Mouse (Mus musculus) WW6 (cell line): ENCODE results near the gene Prss22.
A peak's percentile ranks its signal among the peaks of the same experiment; 100 is the strongest.
"Not testable (repeated sequence)": the region's sequence is repeated elsewhere in the genome, so short reads cannot be mapped to it uniquely, and the experiment has no call there.

Experiments used
- DNase-seq: peaks from one replicate; pipeline ENCODE4 v3.0.0-alpha.2; 2013; ENCODE audit warnings: low read depth, low spot score

Gene Prss22

DNA sequence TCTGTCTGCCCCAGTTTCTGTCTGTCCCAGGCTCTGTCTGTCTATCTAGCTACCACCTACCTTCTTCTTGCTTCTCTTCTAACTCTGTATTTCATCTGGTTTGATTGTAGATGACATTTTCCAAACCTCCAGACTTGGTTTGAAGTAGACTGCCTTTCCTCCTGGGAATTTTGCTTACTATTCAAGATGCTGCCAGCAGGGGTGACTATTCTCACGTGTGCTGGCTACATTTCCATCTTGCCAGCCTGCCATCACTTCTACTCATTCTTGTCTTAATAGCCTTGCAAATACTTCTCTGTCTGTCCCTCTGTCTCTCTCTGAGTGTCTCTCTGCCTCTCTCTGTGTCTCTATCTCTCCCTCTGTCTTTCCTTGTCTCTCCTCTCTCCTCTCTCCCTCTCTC, 2.5 kb downstream of the Prss22 start:
- DNase-seq, result no peak

DNA sequence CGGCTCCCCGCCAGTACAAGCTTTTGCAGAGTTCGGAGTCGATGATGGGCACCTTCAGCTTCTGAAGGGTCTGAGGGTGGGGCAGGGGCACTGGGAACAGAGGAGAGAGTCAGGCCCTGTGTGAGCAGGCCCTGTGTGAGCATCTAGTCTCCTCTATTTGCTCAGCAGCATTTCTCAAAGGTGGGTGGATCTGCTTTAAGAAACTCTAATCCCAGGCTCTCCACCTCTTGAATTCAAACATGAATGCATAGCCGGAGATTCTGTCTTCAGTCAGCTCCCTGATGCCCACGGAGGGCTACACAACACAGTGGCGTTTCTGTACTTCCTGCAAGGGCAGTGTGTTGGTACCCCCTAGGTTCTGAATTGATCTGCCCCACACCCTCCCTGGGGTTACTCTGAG, 3.2 kb downstream of the Prss22 start:
- no peak for DNase-seq

DNA sequence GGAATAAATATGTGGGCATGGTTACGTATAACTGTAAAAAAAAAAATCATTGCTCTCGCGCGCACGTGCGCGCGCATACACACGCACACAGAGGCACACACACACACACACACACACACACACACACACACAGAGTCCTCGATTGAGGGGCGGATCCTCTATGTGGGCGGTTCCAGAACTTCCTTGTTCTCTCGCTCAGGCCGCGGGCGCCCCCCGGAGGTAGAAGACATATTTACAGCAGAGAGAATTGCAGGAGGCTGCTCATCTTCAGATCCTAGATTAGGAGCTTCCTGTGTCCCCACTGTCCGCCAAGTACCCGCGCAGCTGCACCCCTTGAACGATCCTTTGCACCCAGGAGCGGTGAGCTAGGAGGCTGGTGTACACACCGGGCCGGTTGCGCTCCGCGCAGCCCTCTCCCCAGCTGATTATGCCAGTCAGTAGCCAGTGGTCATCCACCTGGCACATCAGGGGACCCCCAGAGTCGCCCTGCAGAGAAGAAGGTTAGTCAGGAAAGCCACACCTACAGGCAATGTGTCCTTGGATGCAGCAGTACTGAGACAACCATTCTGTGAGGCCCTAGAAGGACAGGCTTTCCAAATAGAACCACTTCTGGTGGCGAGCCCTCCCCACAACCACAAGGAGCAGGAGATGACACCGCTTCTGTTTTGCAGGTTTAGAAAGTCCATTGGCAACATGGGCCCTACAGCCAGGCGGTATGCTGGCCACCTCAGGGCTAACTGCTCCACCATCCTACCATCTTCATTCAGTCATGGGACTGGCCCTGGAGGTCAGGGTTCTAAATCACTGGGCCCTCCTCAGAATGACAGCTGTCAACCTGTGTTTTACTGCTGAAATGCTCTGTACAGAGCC, 4.1 kb downstream of the Prss22 start:
- peak; percentile 79 for DNase-seq

DNA sequence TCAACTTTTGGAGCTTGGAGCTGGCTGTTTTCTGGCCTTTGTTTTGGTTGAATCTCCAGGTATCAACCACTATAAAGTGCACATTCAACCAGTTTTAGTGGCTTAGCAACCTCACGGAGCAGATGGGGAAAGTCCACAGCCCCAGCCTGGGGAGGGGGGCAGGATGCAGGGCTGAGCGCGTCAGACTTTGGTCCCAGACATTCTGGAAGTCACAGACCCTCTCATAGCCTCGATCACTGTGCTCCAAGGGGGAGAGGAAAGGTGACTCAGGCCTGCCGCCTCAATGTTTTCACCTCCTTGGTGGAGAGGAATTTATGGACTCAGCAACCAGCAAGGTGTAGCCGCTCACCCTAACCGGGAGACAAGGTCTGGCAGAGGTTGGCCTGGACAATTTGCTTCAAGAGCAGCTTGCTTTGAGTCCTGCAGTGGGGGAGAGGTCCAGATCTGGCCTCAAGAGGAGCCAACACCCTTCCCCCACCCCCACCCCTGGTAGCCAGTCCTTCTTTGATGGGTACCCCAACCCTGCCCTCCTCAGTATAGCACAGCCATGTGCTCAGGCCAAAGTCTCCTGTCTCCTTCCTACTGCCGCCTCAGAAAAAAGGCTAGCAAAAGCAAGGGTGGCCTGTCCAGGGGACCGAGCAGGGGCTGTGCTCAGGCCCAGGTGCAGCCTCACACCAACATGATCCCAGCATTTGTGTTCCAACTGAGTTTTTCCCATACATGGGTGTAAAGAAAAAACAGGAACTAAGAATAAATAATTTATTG, 4.9 kb downstream of the Prss22 start:
- DNase-seq, result no peak

GRCm38 (mm10) chr17:23989802-23990201, 8.1 kb downstream of the Prss22 start:
- no peak for DNase-seq

DNA sequence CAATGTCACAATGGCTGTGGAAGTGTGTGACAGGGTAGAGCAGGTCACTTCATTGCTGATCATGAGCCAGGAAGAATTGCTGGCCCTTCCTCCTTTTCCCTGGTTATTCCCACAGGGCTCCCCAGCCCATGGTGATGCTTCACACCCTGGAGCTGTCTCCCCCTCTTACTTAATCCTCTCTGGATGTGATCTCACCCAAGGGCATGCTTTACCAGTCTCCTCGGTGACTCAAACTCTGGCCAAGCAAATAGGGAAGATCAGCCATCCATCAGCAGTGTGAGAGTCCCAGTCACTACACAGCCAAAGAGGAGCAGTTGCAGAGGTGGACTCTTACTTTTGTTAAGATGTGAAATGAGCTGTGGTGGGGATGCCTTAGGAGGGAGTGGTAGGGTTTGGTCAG, 12.9 kb downstream of the Prss22 start:
- no peak for DNase-seq

GRCm38 (mm10) chr17:23982912-23983311, 15.0 kb downstream of the Prss22 start:
- DNase-seq, result no peak

- no peak for DNase-seq
Measured at GRCm38 (mm10) chr17:23980297-23980909, 17.5 kb downstream of the Prss22 start, which contains the start of gene Prss30. Gene Prss30 (minus strand): TSS chr17:23980566.

DNA sequence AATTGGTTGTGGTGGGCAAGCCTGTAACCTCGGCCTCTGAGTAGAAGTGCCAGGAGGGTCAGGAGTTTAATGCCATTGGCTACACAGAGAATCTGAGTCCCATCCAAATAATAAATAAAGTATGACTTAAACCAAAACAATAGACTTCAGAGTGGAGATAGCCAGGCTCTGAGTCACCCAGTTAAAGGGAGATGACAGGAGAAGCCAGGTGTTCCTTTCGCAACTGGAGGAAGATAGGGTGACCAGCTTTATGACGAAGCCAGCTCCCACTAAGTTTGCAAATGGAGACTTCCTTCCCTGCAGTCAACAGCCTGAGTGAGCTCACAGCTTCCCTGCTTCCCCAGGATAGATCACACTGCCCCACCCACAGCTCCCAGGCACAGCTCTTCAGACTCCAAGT, 18.4 kb downstream of the Prss22 start:
- DNase-seq, result no peak

DNA sequence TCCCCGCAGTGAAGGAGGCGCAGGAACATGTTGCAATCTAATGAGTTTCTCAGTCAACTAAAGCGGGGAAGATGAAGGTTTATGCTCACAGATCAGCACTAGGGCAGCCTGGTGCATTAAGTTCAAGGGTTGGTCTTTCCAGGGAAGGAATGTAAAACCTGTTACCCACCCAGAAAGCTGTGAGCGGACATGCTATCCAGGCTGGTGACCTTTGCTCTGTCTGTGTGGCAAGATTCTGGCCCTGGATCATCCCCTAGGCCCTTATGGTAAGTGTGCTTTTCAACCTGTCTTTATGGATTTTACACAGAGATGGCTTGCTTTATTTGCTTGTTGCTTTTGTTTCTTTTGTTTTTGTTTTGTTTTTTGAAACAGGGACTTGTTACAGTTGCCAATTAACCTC, 21.2 kb downstream of the Prss22 start:
- DNase-seq, result no peak

DNA sequence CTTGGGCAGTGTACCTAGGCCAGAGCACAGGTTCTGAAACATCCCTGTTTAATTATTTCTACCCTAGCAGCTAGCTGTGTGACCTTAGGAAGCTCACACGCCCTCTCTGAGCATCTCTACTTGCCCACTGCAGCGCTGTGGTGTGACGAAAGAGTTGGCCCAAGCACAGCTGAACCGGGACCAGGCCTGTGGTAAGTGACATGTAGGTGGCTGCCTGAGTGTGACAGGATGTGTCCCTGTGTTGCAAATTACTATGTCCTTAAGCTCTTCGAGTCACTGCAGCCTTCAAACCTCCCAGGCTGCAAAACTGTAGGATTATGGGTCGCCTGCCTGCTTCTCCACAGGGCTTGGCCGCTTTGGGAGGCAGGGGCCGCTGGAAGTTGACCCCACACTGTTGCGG, 26.6 kb downstream of the Prss22 start:
- no peak for DNase-seq

GRCm38 (mm10) chr17:23969231-23969630, 28.7 kb downstream of the Prss22 start:
- DNase-seq, result no peak

DNA sequence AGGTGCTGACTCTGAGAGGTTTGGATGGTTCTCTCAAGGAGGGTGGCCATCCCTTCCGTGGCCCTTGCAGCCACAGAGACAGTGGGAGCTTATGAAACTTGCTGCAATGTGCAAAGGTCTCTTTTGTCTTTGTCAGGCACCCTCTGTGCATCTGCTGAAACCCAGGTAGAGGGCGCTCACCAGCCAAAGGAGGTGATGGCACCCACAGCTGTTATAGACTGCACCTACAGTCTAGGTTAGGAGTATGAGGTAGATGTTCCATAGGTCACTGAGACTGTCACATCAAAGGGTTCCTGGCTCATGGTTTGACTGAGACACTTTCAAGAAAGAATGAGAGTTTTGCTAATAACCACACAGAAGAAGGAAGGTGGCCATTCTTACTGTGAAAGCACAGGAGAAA, 29.1 kb downstream of the Prss22 start:
- no peak for DNase-seq

DNA sequence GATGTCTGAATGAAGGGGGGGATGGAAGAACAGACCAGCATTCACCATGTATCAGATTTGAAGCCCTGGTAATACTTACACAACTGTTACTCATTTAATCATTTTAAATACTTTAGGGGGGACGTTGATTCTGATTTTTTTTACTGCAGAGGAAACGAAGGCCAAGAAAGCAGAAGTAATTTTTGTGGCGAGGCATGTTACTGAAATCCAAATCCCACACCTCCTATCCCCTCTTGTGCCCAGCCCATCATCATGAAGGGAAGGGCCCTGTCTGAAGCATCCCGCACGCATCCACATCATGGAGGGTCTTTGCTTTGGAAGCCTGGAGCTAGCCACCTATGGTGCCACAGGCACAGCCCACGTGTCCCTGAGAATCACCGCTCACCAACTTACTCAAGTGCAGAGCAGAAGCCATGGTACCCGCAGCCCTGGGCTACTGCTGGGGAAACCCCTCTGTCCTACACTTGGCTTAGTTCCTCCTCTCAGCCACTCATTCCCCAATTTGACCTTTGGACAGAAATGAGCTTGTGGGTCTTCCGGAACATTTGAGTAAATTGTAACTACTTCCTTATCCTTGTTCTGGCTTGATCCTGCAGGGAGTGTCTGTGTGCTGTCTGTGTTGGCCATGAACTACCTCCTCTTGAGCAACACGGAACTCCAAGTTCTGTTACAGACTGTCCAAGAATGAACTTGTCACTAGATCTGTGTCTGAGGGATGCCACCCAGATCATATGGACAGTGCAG, 31.1 kb downstream of the Prss22 start:
- no peak for DNase-seq

GRCm38 (mm10) chr17:23965805-23966425, 32.0 kb downstream of the Prss22 start:
- DNase-seq, result no peak

DNA sequence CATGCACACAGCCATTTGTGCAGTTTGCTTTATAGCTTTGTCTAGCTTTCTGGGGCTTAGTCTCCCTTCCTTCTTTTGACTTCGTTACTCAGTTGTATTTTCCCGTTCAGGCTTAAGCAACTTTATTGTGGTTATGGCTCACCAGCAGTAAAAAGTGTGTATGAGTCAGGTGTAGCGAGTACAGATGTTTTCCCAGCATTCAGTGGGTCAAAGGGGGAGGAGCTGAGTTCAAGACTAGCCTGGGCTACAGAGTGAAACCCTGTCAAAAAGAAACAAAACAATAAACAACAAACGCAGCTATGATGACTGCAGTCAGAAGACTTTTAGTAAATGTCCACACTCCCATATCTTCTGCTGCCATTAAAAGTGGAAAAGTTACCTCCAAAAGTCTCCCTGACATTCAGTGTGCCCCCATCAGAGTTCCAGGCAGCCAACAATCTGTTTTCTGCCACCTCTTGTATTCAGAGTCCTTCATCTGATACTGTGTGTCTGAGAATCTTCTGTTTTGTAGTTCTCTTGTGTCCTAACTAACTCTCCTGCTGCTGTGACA, 36.3 kb downstream of the Prss22 start:
- DNase-seq, result no peak

- peak; percentile 63 for DNase-seq
Measured at GRCm38 (mm10) chr17:23960084-23960738, 37.7 kb downstream of the Prss22 start.

DNA sequence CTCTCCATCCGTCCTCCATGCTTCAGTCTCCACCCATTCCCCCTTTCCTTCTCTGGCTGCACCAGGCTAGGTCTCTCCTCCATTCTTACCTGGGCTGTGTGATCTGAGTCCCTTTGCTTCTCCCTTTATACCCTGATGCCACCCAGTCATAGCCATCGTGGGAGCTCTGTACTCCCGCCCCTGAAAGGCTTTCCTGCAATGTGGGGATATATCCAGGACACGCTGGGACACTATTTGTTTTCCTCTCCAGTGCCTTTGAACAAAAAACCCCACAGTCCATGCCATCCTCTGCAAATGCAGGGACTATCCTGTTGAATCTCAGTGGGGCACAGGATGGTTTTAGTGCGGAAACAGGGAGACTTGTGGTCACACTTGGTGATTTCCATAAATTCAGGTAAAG, 42.7 kb downstream of the Prss22 start, which contains the start of gene Sbpl:
Sbpl (minus strand) TSS at position 101 of the 400 bp plus-strand sequence.
- no peak for DNase-seq

DNA sequence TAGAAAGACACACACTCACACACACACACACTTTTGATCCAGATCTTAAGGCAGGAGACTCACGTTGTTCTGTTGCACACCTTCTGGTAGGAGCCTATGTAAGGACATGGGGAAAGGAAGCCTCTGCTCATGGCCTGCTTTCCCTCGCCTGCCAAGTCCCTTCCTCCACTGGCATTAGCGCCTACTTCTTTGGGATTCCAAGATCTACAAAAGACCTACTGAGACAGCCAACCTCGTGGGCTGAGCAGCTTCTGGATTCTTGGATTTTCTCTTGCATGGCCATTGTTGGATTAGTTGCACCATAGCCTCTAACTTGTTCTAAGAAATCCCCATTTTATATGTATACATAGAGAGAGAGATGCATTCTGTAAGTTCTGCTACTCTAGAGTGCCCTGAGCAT, 47.1 kb downstream of the Prss22 start:
- DNase-seq, result not testable (repeated sequence)

DNA sequence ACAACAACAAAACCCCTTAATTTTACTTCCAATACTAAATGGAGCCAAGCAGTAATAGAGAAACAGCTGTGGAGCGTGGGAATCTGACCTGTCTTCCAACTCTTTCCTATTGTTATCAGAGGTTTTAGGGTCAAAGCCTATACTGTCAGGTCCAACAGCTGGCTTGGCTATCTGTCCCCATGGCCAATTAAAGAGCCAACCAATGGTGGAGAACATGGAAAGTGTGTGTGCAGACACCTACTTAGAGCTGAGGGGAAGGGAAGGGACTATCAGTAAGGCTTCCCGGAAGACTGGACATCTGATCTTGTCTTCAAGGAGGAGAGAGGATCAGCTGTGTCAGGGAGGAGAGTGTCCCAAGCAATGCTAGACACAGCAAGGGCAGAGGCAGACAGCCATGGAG, 48.8 kb downstream of the Prss22 start:
- DNase-seq, result no peak
